Mouse (Mus musculus): ENCODE measurements around the gene Anln. TPM values are rescaled to one million over a fixed set of nuclear protein-coding genes. Genes with fewer than 3 reads are reported as not detected.

The Anln gene
- total and polyA plus RNA-seq, 2 experiments: 0.23 to 1.2 TPM

GRCm38 (mm10) chr9:22390390-22390789, 1.4 kb upstream of the Anln start:
- H3K4me1 ChIP-seq (ENCODE audit: control insufficient read depth, insufficient read depth, low read length): peaks cover 3% of the 10 kb centered on the region; the same call in 1 of the 2 replicates
- 89% methylated on average over 5 of the region's 5 CpGs for WGBS
- no peak overlapping the region for H3K4me3 ChIP-seq (ENCODE audit: insufficient read depth, low read depth, low read length)
- H3K27ac ChIP-seq (replicated peaks; ENCODE audit: insufficient read depth, low read depth, low read length): no peak overlapping the region
- no peaks in the 10 kb centered on the region for H3K36me3 ChIP-seq (ENCODE audit: control insufficient read depth, insufficient read depth, low read length)
- peaks cover 5% of the 10 kb centered on the region; the same call in 1 of the 2 replicates for H3K79me2 ChIP-seq (ENCODE audit: control insufficient read depth, insufficient read depth, low read length)
- H3K27me3 ChIP-seq (ENCODE audit: control insufficient read depth, insufficient read depth, low read length): no peaks in the 10 kb centered on the region
- no peak overlapping the region for H3K9ac ChIP-seq (ENCODE audit: low read depth, low read length)
- TF ChIP-seq POLR2A (IDR thresholded peaks at IDR 0.05; ENCODE audit: extremely low read depth, insufficient read depth, low read length) (no peak), CTCF (IDR thresholded peaks at IDR 0.05; ENCODE audit: low read depth, low read length) (no peak)
- no peak for DNase-seq (ENCODE audit: extremely low read depth, low read depth, low spot score)

GRCm38 (mm10) chr9:22389736-22390245, 803 bp upstream of the Anln start:
- TF ChIP-seq POLR2A (IDR thresholded peaks at IDR 0.05; ENCODE audit: extremely low read depth, insufficient read depth, low read length): no peak
- Histone ChIP-seq H3K4me3 (ENCODE audit: insufficient read depth, low read depth, low read length) (no peak overlapping the region), H3K27ac (replicated peaks; ENCODE audit: insufficient read depth, low read depth, low read length) (no peak overlapping the region), H3K9ac (ENCODE audit: low read depth, low read length) (no peak overlapping the region), H3K36me3 (ENCODE audit: control insufficient read depth, insufficient read depth, low read length) (no peaks in the 10 kb centered on the region), H3K27me3 (ENCODE audit: control insufficient read depth, insufficient read depth, low read length) (no peaks in the 10 kb centered on the region), H3K4me1 (ENCODE audit: control insufficient read depth, insufficient read depth, low read length) (peaks cover 3% of the 10 kb centered on the region; the same call in 1 of the 2 replicates), H3K79me2 (ENCODE audit: control insufficient read depth, insufficient read depth, low read length) (peaks cover 5% of the 10 kb centered on the region; the same call in 1 of the 2 replicates)
- WGBS: 41% methylated on average over 6 of the region's 6 CpGs
- DNase-seq (ENCODE audit: extremely low read depth, low read depth, low spot score): peak; percentile 14

- H3K36me3 ChIP-seq (ENCODE audit: control insufficient read depth, insufficient read depth, low read length): no peaks in the 10 kb centered on the region
- WGBS: 2% methylated on average over 41 of the region's 41 CpGs
- no peak overlapping the region for H3K27ac ChIP-seq (replicated peaks; ENCODE audit: insufficient read depth, low read depth, low read length)
- no peak for DNase-seq (ENCODE audit: extremely low read depth, low read depth, low spot score)
- peaks cover 3% of the 10 kb centered on the region; the same call in 1 of the 2 replicates for H3K4me1 ChIP-seq (ENCODE audit: control insufficient read depth, insufficient read depth, low read length)
- H3K27me3 ChIP-seq (ENCODE audit: control insufficient read depth, insufficient read depth, low read length): no peaks in the 10 kb centered on the region
- H3K9ac ChIP-seq (ENCODE audit: low read depth, low read length): peak overlapping the region; percentile 24
- H3K4me3 ChIP-seq (ENCODE audit: insufficient read depth, low read depth, low read length): peak overlapping the region; percentile 83
- no peak for TF ChIP-seq CTCF (IDR thresholded peaks at IDR 0.05; ENCODE audit: low read depth, low read length)
- no peak for TF ChIP-seq POLR2A (IDR thresholded peaks at IDR 0.05; ENCODE audit: extremely low read depth, insufficient read depth, low read length)
- H3K79me2 ChIP-seq (ENCODE audit: control insufficient read depth, insufficient read depth, low read length): peaks cover 5% of the 10 kb centered on the region; the same call in 1 of the 2 replicates
Observed at GRCm38 (mm10) chr9:22388401-22388980, 497 bp downstream of the Anln start.

GRCm38 (mm10) chr9:22387901-22388300, 1.1 kb downstream of the Anln start:
- peaks cover 9% of the 10 kb centered on the region; the same call in 1 of the 2 replicates for H3K79me2 ChIP-seq (ENCODE audit: control insufficient read depth, insufficient read depth, low read length)
- TF ChIP-seq CTCF (IDR thresholded peaks at IDR 0.05; ENCODE audit: low read depth, low read length): no peak
- no peak for TF ChIP-seq POLR2A (IDR thresholded peaks at IDR 0.05; ENCODE audit: extremely low read depth, insufficient read depth, low read length)
- H3K4me3 ChIP-seq (ENCODE audit: insufficient read depth, low read depth, low read length): peak overlapping the region; percentile 83; the same call in 1 of the 2 replicates
- no peak for DNase-seq (ENCODE audit: extremely low read depth, low read depth, low spot score)
- 43% methylated on average over 6 of the region's 6 CpGs for WGBS
- H3K36me3 ChIP-seq (ENCODE audit: control insufficient read depth, insufficient read depth, low read length): no peaks in the 10 kb centered on the region
- no peaks in the 10 kb centered on the region for H3K27me3 ChIP-seq (ENCODE audit: control insufficient read depth, insufficient read depth, low read length)
- H3K27ac ChIP-seq (replicated peaks; ENCODE audit: insufficient read depth, low read depth, low read length): no peak overlapping the region
- peaks cover 3% of the 10 kb centered on the region; the same call in 1 of the 2 replicates for H3K4me1 ChIP-seq (ENCODE audit: control insufficient read depth, insufficient read depth, low read length)
- H3K9ac ChIP-seq (ENCODE audit: low read depth, low read length): no peak overlapping the region

- no peak overlapping the region for H3K9ac ChIP-seq (ENCODE audit: low read depth, low read length)
- no peak overlapping the region for H3K4me3 ChIP-seq (ENCODE audit: insufficient read depth, low read depth, low read length)
- H3K4me1 ChIP-seq (ENCODE audit: control insufficient read depth, insufficient read depth, low read length): peaks cover 3% of the 10 kb centered on the region; the same call in 1 of the 2 replicates
- H3K27ac ChIP-seq (replicated peaks; ENCODE audit: insufficient read depth, low read depth, low read length): no peak overlapping the region
- no peak for TF ChIP-seq CTCF (IDR thresholded peaks at IDR 0.05; ENCODE audit: low read depth, low read length)
- H3K36me3 ChIP-seq (ENCODE audit: control insufficient read depth, insufficient read depth, low read length): no peaks in the 10 kb centered on the region
- no peak for DNase-seq (ENCODE audit: extremely low read depth, low read depth, low spot score)
- peaks cover 11% of the 10 kb centered on the region; the same call in 1 of the 2 replicates for H3K79me2 ChIP-seq (ENCODE audit: control insufficient read depth, insufficient read depth, low read length)
- no peaks in the 10 kb centered on the region for H3K27me3 ChIP-seq (ENCODE audit: control insufficient read depth, insufficient read depth, low read length)
- 84% methylated on average over 2 of the region's 2 CpGs for WGBS
Observed at GRCm38 (mm10) chr9:22385890-22386289, 3.1 kb downstream of the Anln start.

GRCm38 (mm10) chr9:22376086-22376485, 12.9 kb downstream of the Anln start:
- no peak for DNase-seq (ENCODE audit: extremely low read depth, low read depth, low spot score)
- H3K79me2 ChIP-seq (ENCODE audit: control insufficient read depth, insufficient read depth, low read length): no peaks in the 10 kb centered on the region
- TF ChIP-seq CTCF (IDR thresholded peaks at IDR 0.05; ENCODE audit: low read depth, low read length): no peak
- TF ChIP-seq POLR2A (IDR thresholded peaks at IDR 0.05; ENCODE audit: extremely low read depth, insufficient read depth, low read length): no peak
- H3K4me1 ChIP-seq (ENCODE audit: control insufficient read depth, insufficient read depth, low read length): no peaks in the 10 kb centered on the region
- no peaks in the 10 kb centered on the region for H3K27me3 ChIP-seq (ENCODE audit: control insufficient read depth, insufficient read depth, low read length)
- H3K9ac ChIP-seq (ENCODE audit: low read depth, low read length): no peak overlapping the region
- no peak overlapping the region for H3K27ac ChIP-seq (replicated peaks; ENCODE audit: insufficient read depth, low read depth, low read length)
- no peaks in the 10 kb centered on the region for H3K36me3 ChIP-seq (ENCODE audit: control insufficient read depth, insufficient read depth, low read length)
- 93% methylated on average over 5 of the region's 5 CpGs for WGBS
- no peak overlapping the region for H3K4me3 ChIP-seq (ENCODE audit: insufficient read depth, low read depth, low read length)
